Mouse (Mus musculus) C2C12 (cell line): ENCODE results near the gene Cdyl2.

Experiments used
- CTCF ChIP-seq: IDR thresholded peaks from one replicate; pipeline ENCODE4 v1.5.1; 2011; ENCODE audit not compliant: control insufficient read depth, insufficient read depth, insufficient read length
- MAX ChIP-seq: IDR thresholded peaks from one replicate; pipeline ENCODE4 v1.6.1; 2011; ENCODE audit warnings: mild to moderate bottlenecking, control low read depth
- USF1 ChIP-seq: IDR thresholded peaks from one replicate; pipeline ENCODE4 v1.6.1; 2011; ENCODE audit warnings: low read depth, mild to moderate bottlenecking, control low read depth, moderate library complexity

DNA sequence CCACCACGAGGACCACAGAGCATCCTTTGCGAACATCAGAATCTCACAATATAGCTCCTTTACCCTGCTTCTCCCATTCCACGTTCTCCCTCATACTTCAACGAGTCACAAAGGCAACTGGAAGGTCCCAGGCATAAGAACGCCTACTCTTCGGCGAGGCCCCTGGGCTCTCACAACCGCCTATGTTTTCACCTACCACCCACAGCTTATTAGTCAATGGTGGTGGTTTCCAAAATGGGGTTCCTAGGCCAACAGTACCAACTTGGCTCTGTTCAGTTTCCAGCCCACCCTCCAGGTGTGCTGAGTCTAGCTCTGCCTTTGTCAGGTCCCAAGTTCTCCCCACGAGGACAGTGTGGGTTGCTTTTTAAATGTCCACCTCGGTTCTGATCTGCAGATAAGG is 114.0 kb downstream of the Cdyl2 start:
- no peak for TF ChIP-seq CTCF
- no peak for TF ChIP-seq MAX
- no peak for TF ChIP-seq USF1
